Mouse (Mus musculus) hindbrain, embryonic 16.5 days (tissue): ENCODE measurements at regions not wholly inside any gene's neighbourhood (a gene's known extent, or its start where the extent isn't known, plus 50 kb on each side); places are given as distances from the start of the nearest gene placed in this dataset.
"Not testable (repeated sequence)": the region's sequence is repeated elsewhere in the genome, so short reads cannot be mapped to it uniquely, and the experiment has no call there.

Experiments
- ATAC-seq: fragments of 200-750 bp; cut with Nextera tagmentation; 2 replicates; pipeline ENCODE4 v1.8.0; 2017; ENCODE audit warnings: moderate TSS enrichment, moderate library complexity
- H3K27ac ChIP-seq: fragments of 300-500 bp; sonication (generic); 2 replicates; pipeline ENCODE4 v1.5.1; 2014; ENCODE audit warnings: low read depth, mild to moderate bottlenecking, control low read depth, low read length, moderate library complexity
- H3K27me3 ChIP-seq: fragments of 300-500 bp; sonication (generic); replicated peaks from 2 replicates; pipeline ENCODE4 v1.6.1; 2014; ENCODE audit warnings: low read length; ENCODE audit not compliant: control insufficient read depth, insufficient read depth
- H3K36me3 ChIP-seq: fragments of 300-500 bp; sonication (generic); 2 replicates; pipeline ENCODE4 v1.6.1; 2014; ENCODE audit warnings: mild to moderate bottlenecking, low read length, moderate library complexity, mixed read lengths; ENCODE audit not compliant: control insufficient read depth, insufficient read depth
- H3K4me1 ChIP-seq: fragments of 300-500 bp; sonication (generic); 2 replicates; pipeline ENCODE4 v1.6.1; 2014; ENCODE audit warnings: low read depth, low read length; ENCODE audit not compliant: control insufficient read depth, insufficient read depth
- H3K4me2 ChIP-seq: fragments of 300-500 bp; sonication (generic); 2 replicates; pipeline ENCODE4 v1.6.1; 2014; ENCODE audit warnings: mild to moderate bottlenecking, low read length, control low read depth, moderate library complexity
- H3K4me3 ChIP-seq: fragments of 300-500 bp; sonication (generic); 2 replicates; pipeline ENCODE4 v1.5.1; 2014; ENCODE audit warnings: mild to moderate bottlenecking, low read length, control low read depth, moderate library complexity
- H3K9ac ChIP-seq: fragments of 300-500 bp; sonication (generic); 2 replicates; pipeline ENCODE4 v1.6.1; 2014; ENCODE audit warnings: low read depth, mild to moderate bottlenecking, control low read depth, low read length, moderate library complexity
- H3K9me3 ChIP-seq: fragments of 300-500 bp; sonication (generic); 2 replicates; pipeline ENCODE4 v1.6.1; 2014; ENCODE audit warnings: mild to moderate bottlenecking, low read length, moderate library complexity; ENCODE audit not compliant: control insufficient read depth
- WGBS: fragments of 180-500 bp; shearing (Covaris S2); extraction: QIAGEN DNeasy Blood & Tissue Kit; methylation state at CpG from one replicate; pipeline ENCODE4 v1.1.7; 2014; 5-methylcytosine and 5-hydroxymethylcytosine counted together

DNA sequence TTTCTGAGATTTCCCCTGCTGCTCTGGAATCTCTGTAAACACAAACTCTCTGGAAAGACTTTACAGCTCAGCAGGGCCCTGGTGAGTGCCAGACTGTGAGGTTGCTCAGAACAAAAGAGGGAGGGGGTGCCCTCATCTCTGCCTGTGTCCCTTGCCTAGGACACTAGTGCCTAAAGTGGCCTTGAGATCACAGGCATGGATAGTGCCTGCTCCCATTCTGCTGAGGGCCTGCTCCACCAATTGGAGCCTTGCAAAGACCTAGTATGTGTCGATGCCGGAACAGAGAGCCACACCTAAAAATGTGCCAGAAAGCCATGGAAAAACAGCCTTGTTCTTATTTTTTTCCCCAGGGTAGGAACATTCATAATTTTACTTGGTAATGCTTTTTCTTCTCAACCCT, 157.7 kb upstream of the Ddhd1 start:
- no peaks in the 10 kb centered on the region for H3K4me1 ChIP-seq
- WGBS = 91% methylated on average over 2 of the region's 2 CpGs
- H3K9ac ChIP-seq = no peak overlapping the region
- H3K36me3 ChIP-seq = no peaks in the 10 kb centered on the region
- no peak overlapping the region for H3K4me3 ChIP-seq
- no peaks in the 10 kb centered on the region for H3K27me3 ChIP-seq
- no peak for ATAC-seq
- H3K4me2 ChIP-seq = no peak overlapping the region
- H3K27ac ChIP-seq = no peak overlapping the region
- H3K9me3 ChIP-seq = no peaks in the 10 kb centered on the region

DNA sequence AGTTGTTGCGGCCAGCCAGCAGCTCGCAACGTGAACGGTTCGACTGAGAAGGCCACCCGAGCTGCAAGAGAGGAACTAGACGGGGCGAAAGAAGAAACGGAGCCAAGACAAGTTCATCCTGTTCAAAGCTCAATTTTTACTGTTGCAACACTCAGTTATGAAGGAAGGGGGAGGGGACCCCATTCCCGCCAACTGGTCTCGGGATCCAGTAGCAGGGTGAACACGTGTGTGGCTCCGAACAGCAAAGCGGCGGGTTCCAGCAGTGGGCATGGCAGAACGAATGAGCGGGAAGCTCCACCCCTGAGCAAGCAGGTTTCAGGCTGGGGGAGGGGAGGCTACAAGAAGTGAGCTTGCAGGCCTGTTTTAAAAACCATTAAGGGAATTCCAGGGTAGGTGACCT, 158.7 kb upstream of the Ddhd1 start:
- H3K4me1 ChIP-seq, ATAC-seq, H3K9ac ChIP-seq, H3K36me3 ChIP-seq, H3K4me3 ChIP-seq, H3K27ac ChIP-seq, H3K27me3 ChIP-seq, H3K9me3 ChIP-seq, H3K4me2 ChIP-seq: not testable (repeated sequence)
- WGBS = 91% methylated on average over 17 of the region's 17 CpGs

DNA sequence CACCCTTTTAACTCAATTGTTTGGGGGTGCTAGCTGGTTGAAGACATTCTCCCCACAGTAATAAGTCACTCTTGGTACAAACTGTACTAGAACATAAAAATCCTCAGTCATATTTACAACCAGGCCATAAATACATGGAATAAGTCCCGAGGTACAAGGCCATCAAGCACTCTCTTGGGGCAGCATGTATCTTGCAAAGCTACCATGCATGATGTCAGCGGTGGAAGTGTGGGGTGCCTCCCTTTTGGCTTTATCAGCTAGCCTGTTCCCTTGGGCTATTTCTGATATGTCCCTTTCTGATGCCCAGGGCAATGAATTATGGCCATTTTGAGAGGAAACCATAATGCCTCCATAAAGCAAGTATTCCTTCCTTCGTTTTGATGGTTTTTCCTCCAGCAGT, 159.8 kb upstream of the Ddhd1 start:
- Histone ChIP-seq H3K4me2 (no peak overlapping the region), H3K36me3 (no peaks in the 10 kb centered on the region), H3K4me1 (no peaks in the 10 kb centered on the region), H3K9ac (no peak overlapping the region), H3K9me3 (no peaks in the 10 kb centered on the region), H3K4me3 (no peak overlapping the region), H3K27ac (no peak overlapping the region), H3K27me3 (no peaks in the 10 kb centered on the region)
- WGBS = 83% methylated on average over 3 of the region's 3 CpGs
- ATAC-seq = no peak

DNA sequence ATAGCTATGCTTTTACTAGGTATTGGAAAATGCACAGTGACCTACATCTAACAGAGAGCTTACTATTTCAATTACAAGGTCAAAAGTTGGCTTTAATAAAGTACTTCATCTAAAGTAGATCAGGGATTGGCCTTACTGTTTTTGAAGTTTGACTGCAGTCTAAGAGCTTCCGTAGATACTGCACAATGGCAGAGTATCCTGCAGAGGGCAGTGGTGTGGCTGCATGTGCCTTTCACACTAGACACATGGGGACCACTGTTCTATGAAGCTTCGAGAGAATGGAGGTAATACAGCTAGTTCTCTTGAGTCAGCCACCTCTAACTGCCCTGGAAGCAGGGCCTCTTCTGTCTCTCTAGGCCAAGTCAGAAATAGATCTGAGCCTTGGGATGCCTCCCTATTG, 166.7 kb upstream of the Ddhd1 start:
- Histone ChIP-seq H3K4me1 (no peaks in the 10 kb centered on the region), H3K4me3 (no peak overlapping the region), H3K9me3 (no peaks in the 10 kb centered on the region), H3K36me3 (no peaks in the 10 kb centered on the region), H3K27ac (no peak overlapping the region), H3K27me3 (no peaks in the 10 kb centered on the region), H3K4me2 (no peak overlapping the region), H3K9ac (no peak overlapping the region)
- 72% methylated on average over 2 of the region's 2 CpGs for WGBS
- no peak for ATAC-seq

DNA sequence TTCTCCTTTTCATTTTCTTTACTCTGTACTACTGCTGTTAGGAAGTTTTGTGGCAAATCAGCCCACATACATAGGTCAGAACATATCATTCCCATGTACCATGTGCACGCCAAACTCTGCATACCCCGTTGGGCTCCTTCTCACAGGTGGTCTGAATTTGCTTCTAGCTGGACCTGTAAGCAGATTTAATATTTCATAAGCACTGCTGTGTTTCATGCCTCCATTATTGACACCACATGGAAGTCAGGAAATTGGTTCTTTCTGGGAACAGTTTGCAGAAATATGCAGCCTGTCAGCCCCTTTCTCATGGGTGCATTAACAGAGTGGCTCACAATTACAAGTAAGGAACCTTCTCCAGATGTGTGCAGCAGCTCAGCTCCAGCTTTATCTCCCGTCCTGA, 168.1 kb upstream of the Ddhd1 start:
- no peak overlapping the region for H3K9ac ChIP-seq
- no peak for ATAC-seq
- 77% methylated on average over 3 of the region's 3 CpGs for WGBS
- no peaks in the 10 kb centered on the region for H3K4me1 ChIP-seq
- no peak overlapping the region for H3K27ac ChIP-seq
- H3K4me3 ChIP-seq = no peak overlapping the region
- H3K27me3 ChIP-seq = no peaks in the 10 kb centered on the region
- no peaks in the 10 kb centered on the region for H3K9me3 ChIP-seq
- H3K36me3 ChIP-seq = no peaks in the 10 kb centered on the region
- no peak overlapping the region for H3K4me2 ChIP-seq

DNA sequence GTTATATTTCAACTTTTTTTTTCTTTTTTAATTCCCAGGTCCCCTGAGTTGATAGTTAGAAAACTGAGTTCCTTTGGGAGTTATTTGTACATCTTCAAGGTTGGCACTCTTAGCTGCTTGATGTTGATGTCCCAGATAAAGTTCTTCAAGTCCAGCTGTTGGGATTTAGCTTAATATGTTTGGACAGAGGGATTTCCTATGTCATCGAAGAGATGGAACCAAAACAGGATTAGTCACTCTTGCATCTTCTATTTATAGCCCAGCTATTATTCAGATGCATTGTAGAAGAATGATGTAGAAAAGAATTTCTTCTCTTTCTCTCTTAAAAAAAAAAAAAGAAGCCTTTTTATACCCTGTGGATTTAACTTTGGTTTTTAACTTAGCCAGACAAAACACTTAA, 169.2 kb upstream of the Ddhd1 start:
- Histone ChIP-seq H3K4me3 (no peak overlapping the region), H3K27me3 (no peaks in the 10 kb centered on the region), H3K36me3 (no peaks in the 10 kb centered on the region), H3K4me2 (no peak overlapping the region), H3K9ac (no peak overlapping the region), H3K27ac (no peak overlapping the region), H3K4me1 (no peaks in the 10 kb centered on the region), H3K9me3 (no peaks in the 10 kb centered on the region)
- WGBS = 84% methylated on average over 1 of the region's 1 CpGs
- no peak for ATAC-seq

DNA sequence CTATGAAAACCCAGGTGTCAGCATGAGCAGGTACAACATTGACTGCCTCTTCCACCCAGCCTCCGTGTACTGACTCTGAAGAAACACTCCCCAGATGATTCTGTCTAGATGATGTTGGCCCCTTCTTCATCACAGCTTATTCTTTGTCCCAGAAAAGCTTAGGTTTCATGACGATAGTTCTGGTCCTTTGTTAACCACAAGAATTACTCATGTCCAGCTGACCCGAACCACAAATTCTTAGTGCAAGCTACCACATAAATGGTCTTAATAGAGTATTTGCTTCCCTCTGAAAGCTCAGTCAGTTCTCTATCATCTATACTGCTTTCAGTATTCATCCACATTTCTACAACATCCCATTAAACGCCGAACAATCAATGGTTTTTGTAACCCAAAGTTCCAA, 172.5 kb upstream of the Ddhd1 start:
- Histone ChIP-seq H3K4me2 (no peak overlapping the region), H3K36me3 (no peaks in the 10 kb centered on the region), H3K4me3 (no peak overlapping the region), H3K9me3 (no peaks in the 10 kb centered on the region), H3K27ac (no peak overlapping the region), H3K9ac (no peak overlapping the region), H3K4me1 (no peaks in the 10 kb centered on the region), H3K27me3 (no peaks in the 10 kb centered on the region)
- no peak for ATAC-seq
- 88% methylated on average over 5 of the region's 5 CpGs for WGBS

DNA sequence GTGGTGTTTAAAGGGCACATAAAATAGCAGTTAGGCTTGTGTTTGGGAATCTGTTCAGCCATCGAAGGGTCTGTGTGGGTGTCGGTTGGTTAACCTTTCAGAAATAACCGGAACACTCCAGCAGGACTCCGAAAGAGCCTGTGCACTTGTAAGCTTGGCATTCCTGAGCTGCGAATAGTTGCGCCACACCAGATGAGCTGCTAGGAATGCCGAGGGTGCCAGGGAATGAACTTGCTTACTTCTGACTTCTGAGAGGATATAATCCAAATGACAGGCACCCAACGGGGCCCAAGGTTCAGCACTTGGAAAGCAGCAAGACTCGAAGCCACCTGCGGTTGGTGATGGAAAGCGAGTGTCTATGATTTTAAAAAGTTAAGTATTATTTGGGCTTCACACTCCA, 179.1 kb upstream of the Ddhd1 start:
- no peak overlapping the region for H3K4me3 ChIP-seq
- no peak overlapping the region for H3K4me2 ChIP-seq
- H3K9me3 ChIP-seq = no peaks in the 10 kb centered on the region
- no peaks in the 10 kb centered on the region for H3K4me1 ChIP-seq
- ATAC-seq = no peak
- no peak overlapping the region for H3K9ac ChIP-seq
- no peak overlapping the region for H3K27ac ChIP-seq
- WGBS = 90% methylated on average over 11 of the region's 11 CpGs
- no peaks in the 10 kb centered on the region for H3K27me3 ChIP-seq
- H3K36me3 ChIP-seq = no peaks in the 10 kb centered on the region

DNA sequence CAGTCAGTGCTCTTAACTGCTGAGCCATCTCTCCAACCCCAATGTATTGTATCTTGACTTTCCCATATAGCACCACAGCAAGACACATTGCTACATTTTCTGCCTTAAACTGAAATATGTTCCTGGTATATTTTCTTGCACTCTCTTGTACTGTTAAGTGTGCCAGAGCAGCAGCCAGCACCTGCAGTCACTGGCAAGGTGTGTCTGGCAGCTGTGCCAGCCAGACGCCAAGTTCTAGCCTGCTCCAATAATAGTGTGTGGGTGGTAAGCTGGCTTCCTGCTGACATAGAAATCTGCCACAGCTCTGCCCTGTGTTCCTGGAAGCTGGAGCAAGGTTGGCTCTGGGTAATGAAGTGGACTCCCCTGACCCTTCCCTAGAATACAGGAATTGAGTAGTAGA, 185.9 kb upstream of the Ddhd1 start:
- ATAC-seq = no peak
- no peaks in the 10 kb centered on the region for H3K36me3 ChIP-seq
- no peaks in the 10 kb centered on the region for H3K27me3 ChIP-seq
- H3K4me2 ChIP-seq = no peak overlapping the region
- no peaks in the 10 kb centered on the region for H3K4me1 ChIP-seq
- no peak overlapping the region for H3K27ac ChIP-seq
- H3K9me3 ChIP-seq = no peaks in the 10 kb centered on the region
- 73% methylated on average over 1 of the region's 1 CpGs for WGBS
- no peak overlapping the region for H3K9ac ChIP-seq
- no peak overlapping the region for H3K4me3 ChIP-seq

DNA sequence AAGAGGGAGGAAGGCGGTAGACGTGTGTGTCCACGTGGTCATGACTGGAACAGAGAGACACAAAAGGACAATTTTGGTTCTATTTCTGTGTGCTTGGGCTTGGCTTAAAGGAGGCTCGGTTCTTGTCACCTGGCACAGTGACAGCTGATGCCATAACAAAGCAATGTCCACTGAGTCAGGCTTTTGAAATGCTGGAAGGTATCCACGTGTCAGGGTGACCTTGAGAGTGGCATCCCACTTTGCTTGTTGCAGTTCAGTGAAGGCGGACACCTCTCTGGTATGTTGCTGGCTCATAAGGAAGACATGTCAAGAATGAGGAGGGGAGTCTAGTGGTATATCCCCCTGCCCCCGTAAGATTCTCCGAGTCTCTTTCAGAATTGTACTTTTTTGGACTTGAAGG, 192.6 kb upstream of the Ddhd1 start:
- 80% methylated on average over 8 of the region's 8 CpGs for WGBS
- Histone ChIP-seq H3K9ac (no peak overlapping the region), H3K4me3 (no peak overlapping the region), H3K9me3 (no peaks in the 10 kb centered on the region), H3K4me1 (no peaks in the 10 kb centered on the region), H3K4me2 (no peak overlapping the region), H3K27ac (no peak overlapping the region), H3K36me3 (no peaks in the 10 kb centered on the region), H3K27me3 (no peaks in the 10 kb centered on the region)
- ATAC-seq = no peak
